Mouse (Mus musculus): ENCODE data around the gene Fbln1.
"Not testable (repeated sequence)": the region's sequence is repeated elsewhere in the genome, so short reads cannot be mapped to it uniquely, and the experiment has no call there.

Fbln1 gene

DNA sequence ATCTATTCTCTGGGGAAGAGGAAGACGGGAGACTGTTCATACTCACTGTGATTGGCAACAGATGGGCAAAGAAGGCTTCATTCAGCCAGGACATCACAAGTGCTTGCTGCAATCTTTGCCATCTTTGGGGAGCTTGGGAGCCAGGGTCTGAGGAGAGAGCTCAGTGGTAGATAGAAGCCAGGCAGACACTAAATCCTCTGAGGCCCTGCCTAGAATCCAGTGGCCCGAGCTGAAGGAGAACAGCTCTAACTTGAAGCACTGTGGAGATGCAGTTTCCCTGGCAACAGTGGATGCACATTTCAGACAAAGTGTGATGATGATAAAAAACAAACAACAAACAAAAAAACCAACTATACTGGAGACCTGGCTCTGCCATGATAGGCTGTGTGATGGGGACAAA lies 90.2 kb downstream of the Fbln1 start:
- DNase-seq (ENCODE audit: low spot score), result no peak

DNA sequence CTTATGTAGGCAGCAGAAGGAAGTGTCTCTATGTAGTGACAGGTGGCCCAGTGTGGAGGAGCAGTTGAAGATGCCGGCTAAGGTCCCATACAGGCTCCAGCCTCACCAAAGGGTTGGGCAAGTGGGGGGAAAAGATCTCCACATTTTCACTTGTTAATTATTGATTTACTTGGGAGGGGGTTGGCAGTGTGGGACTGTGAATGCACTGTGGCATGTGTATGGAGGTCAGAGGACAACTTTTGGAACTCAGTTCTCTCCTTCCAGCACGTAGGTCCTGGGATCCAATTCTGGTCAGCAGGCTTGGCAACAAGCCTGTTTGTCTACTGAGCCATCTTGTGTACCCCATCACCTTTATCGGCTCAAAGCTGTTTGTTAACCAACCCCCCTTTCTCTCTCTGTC lies 90.8 kb downstream of the Fbln1 start:
- no peak for DNase-seq (ENCODE audit: low spot score)

DNA sequence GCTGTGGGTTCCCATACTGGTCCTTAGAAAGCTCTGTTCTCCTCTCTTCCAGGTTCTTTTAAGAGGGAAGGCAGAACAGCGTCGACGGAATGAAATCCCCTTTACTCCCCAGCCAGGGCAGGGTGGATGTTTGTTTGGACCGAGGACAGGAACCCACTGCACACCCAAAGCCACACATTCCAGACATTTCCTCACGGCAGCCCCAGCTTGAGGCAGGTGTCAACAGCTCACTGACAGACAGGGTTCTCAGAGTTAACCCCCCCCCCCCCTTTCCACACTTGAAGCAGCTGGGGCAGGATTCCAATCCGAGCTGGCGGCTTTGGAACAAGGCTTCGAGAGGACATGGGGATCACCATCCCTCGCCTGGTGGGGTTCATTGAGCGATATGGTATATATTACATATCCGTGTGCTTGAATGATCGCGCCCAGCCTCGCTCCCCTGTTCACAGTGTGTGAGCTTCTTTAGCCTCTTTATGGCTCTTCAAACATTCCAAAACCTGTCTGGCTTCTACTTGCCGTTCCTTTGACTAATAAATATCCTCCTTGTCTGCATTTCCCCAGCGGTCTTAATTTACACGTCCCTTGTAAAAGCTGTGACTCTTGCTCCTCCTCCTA lies 92.5 kb downstream of the Fbln1 start:
- DNase-seq (ENCODE audit: low spot score), result no peak

DNA sequence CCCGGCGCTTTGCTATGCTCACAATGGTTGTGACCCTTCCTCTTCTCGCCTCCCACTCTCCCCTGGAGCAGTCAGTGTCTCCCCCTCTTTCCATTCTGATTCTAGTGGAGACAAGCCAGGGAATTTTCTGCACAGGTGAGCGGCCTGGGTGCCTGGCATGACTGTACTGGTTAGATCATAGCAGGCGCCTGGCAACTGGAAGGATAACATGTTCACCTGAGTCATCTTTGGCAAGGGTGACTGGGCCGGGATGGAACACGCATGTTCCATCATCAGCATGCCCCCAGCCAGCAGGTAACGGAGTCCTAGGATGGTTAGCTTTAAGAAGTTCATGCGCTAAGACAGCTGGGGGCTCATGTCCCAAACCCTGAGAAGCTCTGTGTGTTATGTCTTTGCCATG lies 93.2 kb downstream of the Fbln1 start:
- DNase-seq (ENCODE audit: low spot score), result no peak

DNA sequence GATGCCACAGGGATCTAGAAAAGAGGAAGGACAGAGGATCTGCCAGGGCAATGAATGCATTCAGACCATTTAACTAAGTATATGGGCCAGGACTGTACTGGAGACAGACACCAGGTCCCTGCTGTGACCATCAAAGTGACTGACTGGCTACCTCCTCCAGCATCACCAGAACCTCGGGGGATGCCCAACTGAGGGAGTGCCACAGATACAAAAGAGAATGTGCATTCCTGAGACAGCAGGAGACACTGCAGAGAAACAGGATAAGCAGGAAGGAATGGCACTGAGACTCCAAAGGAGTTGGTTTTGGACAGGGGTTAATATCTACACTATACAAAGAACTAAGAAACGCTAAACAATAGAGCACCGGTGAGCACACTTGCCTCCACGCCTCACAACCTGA lies 97.5 kb downstream of the Fbln1 start:
- no peak for DNase-seq (ENCODE audit: low spot score)

DNA sequence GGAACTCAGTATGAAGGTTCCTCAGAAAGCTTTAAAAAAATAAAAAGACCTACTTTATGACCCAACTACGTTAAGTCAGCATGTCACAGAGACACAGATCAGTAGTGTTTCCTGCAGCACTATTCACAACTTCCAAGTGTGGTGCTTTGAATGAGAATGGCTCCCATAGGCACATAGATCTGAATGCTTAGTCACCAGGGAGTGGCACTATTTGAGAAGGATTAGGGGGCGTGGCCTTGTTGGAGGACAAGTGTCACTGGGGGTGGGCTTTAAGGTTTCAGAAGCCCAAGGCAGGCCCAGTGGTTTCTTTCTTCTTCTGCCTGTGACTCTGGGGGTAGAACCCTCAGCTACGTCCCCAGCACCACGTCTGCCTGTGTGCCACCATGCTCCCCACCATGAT lies 98.2 kb downstream of the Fbln1 start:
- DNase-seq (ENCODE audit: low spot score), result no peak

DNA sequence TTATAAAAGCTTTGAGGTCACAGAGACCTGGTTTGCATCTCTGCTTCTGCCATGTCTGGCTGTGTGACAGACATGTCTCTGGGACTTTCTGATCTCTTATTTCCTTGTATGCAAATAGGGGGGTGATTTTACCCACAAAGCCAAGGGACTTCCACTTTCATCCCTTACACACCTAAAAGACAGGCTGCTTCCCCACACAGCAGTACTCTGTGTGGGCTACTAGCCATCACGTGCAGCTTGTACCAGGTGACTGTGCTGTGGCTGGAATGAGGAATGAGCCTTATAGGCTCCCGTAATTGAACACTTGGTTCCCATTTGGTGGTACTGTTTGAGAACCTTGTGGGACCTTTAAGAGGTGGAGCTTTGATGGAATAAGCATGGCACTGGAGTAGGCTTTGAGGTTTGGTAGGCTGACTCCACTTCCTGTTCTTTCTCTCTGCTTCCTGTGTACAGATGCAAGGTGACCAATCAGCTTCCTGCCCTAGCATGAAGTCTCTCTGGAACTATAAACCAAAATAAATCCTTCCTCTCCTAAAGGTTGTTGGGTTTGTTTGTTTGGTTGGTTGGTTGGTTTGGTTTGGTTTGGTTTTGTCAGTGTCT lies 101.4 kb downstream of the Fbln1 start:
- no peak for DNase-seq (ENCODE audit: low spot score)

DNA sequence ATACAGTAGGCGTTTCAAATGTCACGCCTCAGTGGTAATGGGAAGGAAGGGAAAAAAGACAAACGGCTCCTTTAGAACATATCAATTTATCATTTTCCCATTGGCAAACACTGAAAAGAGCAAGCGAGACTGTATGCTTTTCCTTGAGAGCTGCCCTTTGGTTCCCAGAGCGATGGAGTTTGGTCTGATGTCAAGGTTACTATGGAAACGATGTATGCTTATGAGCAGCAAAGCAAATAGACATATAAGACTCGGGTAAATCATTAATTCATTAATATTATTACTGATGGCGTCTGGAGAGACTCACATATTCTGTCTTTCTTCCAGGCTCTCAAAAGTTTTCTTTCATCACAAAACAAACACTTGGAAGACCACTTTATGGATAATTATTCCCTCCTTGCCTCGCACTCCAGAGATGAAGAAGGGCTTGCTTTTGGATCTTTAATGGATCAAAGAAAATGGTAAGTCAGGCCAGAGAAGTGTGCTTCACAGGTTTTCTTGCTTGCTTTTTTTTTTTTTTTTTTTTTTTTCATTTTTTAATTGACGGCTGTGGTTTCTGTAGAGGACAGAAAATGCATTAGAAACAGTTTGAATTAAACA lies 105.4 kb downstream of the Fbln1 start:
- no peak for DNase-seq (ENCODE audit: low spot score)

DNA sequence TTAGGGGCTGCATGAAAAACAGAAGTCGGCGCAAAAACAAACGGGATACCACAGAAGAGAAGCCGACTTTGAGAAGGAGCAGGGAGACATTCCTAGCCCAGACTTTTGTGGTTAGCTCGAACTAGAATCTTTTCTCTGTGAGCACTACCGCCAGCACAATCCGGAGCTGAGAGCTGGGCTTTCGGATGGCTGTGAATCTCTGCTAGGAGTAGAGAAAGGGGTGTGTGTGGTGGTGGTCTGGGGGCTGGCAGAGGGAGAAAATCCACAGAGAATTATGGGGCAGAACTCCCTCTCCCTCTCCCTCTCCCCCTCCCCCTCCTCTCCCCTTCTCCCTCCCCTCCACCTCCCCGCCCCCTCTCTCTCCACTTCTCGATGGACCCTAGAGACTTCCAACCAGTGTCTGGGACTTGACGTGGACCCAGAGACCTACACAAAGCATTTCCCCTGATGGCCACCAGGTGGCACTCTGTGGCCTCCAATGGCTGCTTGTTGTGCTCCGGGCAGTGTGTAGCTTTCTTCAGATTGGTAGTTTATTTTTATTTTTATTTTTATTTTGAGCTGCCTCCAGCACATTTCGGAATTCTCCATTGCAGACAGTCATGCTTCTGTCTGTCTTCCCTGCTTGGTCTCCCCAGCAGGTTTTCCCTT lies 109.8 kb downstream of the Fbln1 start:
- peak; percentile 72 for DNase-seq (ENCODE audit: low spot score)

DNA sequence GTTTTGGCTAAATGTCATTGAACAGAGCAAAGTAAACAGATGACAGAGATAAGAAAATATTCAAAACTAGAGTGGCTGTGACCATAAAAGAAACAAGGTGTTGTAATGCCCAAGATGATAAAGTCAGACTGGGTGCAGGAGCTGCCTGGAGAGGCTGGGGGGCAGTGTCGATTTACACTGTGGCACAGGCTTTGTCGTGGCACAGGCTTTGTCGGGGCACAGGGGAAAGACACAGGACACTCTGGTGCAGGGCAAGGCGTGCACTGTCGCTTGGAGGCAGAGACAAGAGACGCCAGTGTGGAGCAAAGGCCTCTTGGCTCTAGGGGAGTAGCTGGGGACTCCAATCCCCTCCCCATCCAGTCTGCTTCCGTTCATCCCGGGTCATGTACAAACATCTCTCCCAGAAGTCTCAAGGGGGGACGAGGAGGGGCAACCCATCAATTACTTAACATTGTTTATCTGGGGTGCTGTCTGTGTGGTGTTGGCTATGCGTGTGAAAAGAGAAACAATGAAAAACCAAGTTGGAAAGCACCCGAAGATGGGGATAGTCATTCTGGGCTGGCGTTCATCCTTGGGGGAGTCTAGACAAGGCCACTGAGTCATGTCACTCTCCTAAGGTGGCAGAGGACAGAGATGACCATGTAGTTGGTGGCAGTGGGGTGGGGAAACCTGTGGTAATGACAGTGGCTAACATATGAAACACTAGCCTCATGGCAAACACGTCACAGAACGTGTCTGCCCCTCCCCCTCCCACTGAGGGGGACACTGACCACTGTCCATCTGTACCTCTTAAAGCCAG lies 110.8 kb downstream of the Fbln1 start:
- DNase-seq (ENCODE audit: low spot score), result no peak

DNA sequence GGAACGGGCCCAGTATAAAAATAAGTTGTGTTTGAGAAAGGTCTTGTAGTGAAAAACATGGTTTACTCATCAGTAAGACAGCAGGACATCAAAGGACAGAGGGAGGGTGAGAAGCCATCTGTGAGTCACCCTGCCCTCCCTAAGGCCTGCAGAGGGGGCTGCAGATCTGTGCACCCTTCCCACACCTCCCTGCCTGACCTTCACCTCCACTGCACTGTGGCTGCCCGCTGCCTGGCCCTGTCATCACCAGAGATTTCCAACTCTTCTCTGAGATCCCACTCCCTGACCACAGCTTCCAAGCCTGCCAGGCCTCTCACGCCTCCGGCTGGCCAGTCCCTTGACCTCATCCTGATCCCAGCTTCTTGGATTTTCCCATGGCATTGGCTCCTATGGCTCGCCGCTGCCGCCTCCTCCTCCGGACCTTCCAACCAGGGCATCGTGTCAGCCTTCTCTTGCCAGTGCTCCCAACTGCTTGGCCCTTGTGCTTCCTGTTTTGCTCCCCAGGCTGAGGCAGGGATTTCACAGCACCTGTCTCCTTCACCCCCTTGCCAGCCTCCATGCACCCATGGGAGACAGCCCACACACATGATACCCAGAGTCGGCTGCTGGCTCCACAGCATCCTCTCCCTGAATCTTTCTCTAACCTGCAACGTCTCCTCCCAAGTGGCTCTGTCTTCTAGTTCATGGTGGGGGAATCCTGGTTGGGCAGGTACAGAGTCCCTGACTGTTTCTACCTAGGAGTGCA lies 114.3 kb downstream of the Fbln1 start:
- DNase-seq (ENCODE audit: low spot score), result no peak

DNA sequence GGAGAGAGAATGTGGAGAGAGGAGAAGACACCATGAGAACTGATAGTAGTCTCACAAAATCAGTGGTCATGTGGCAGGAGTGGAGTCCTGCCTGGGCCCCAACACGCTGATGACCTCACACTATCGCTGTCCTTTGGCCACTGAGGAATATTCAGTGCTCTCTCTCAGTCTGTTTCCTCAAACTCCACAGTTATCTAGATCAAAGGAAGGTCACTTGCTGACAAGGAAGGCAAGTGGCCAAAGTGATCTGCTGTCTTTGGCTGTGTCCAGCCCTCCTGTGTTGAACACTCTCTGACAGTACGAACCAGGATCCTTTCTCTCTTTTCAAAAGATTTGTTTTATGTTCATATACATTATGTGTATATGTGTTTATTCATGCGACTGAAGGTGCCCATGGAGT lies 117.5 kb downstream of the Fbln1 start:
- no peak for DNase-seq (ENCODE audit: low spot score)

DNA sequence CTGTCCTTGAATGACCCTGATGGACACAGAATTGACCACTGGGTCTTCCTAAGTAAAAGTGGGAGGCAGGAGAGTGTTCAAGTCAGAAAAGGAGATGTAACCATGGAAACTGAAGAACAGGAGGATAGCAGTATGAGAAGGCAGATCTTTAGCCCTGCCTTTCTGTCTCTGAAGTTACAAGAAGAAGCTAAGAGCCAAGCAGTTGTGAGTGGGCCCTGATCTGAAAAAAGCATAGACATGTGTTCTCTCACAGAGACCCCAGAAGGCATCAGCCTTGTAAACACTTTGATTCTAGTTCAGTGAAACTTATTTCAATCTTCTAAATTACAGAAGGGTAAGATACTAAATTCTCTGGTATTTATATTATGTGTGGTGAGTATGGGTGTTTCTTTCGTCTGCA lies 118.7 kb downstream of the Fbln1 start:
- DNase-seq (ENCODE audit: low spot score), result no peak

DNA sequence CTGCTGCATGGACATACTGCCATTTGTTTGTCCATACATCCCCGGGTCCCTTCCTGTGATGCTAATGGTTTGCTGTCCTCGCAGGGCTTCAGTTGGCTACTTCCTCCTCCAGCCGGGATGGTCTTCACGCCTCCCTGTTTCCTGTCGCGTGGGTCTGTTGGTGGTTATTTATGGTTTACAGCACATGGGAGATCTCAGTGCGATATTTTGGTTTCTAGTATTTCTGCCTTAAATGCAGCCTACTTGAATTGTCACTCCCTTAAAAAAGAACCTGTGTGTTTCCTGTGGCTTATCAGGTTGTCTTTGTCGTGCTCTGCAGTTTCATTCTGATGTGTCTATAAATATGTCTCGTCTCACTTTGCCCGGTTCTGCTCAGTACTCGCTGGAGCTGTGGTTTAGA lies 122.1 kb downstream of the Fbln1 start:
- no peak for DNase-seq (ENCODE audit: low spot score)

DNA sequence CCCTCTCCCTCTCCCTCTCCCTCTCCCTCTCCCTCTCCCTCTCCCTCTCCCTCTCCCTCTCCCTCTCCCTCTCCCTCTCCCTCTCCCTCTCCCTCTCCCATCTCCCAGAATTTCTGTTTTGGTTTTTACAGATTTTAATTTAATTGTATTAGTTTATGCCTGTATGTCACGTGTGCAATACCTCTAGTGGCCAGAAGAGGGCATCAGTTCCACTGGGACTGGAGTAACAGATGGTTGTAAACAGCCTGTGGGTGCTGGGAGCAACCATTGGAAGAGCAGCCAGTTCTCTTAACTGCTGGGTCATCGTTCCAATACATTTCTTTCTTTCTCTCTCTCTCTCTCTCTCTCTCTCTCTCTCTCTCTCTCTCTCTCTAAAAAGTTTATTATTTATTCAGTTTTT lies 122.7 kb downstream of the Fbln1 start:
- DNase-seq (ENCODE audit: low spot score), result not testable (repeated sequence)

DNA sequence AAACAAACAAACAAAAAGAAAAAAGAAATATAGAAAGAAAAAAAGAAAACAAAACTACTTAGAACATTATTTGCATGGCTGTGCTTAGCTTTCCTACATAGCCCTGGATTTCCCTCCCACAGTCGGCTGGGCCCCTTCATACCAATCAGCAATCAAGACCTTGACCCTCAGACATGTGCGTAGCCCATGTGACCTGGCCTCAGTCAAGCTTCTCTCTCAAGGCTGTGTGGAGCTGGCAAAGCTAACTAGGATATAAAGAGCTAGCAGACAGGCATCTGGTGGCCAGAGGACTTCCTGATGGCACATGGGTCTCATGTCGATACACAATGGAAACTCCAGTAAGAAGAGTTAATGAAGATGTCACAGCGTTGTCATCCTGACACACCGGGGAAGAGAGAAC lies 123.3 kb downstream of the Fbln1 start:
- no peak for DNase-seq (ENCODE audit: low spot score)

DNA sequence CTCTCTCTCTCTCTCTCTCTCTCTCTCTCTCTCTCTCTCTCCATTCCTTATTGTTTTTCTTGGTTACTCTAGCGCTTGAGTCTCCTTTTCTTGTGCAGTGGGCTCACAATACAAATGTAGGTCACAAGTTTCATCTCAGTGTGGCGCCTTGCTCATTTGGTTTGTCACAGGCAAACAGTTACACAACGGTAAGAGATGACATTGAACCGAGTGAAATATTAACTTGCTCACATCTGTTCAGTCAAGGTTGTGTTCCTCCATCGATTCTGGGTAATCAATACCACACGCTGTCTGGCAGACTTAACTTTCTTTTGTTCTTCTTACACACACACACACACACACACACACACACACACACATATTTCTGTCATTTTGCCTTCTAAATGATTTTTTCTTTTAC lies 124.3 kb downstream of the Fbln1 start:
- no peak for DNase-seq (ENCODE audit: low spot score)

DNA sequence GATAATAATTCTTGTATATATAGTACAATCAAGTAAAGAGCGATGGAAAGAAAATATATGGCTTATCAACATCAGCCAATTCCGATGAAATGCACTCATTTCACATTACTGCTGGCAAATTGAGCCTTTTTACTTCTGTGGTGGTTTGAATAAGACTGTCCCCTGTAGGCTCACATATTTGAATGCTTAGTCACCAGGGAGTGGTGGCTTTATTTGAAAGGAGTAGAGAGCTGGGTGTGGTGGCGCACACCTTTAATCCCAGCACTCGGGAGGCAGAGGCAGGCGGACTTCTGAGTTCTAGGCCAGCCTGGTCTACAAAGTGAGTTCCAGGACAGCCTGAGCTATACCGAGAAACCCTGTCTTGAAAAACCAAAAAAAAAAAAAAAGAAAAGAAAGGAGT lies 127.8 kb downstream of the Fbln1 start:
- DNase-seq (ENCODE audit: low spot score), result not testable (repeated sequence)

DNA sequence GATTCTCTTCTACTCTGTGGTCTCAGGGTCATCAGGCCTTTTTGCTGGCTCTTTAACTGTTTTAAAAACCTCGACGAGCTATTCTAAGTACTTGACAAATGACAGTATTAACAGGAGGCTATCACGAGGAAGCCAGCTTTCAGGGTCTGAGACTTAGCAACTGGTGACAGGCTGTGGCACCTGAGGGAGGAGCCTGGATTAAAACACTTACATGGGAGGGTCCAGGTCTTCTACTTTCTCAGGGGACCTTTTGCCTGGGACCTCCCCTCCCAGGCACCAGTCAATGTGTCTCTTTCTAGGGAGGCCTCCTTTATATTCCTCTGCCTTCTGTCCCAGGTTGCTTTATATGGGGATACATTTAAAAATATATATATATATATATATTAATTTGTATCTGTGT lies 128.5 kb downstream of the Fbln1 start:
- no peak for DNase-seq (ENCODE audit: low spot score)

DNA sequence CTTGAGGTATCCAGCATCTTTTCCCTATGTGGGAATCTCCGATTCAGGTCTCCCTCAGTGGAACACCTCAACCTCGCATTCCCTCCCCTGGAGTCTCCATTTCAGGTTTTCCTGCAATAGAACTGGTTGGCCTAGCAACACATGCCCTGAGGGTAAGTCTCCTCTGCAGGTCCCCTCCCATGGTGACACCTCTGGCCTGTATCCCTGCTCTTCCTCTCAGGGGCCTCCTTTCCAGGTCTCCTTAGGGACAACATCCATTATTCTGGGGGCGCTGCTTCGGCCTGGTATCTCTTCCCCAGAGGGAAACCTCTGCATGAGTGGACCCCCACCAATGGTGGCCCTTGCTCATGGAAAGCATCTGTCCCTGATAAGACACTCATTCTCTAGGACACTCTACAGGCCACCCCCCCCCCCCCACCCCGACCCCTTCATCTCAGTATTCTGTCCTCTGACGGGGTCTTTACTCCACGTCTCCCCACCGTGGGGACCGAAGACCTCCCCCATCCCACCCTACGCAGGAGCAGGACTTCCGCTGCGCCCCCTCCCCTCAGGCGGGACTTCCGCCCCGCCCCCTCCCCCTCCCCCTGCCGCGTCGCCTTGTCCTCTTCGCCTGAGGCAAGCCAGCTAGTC lies 130.0 kb downstream of the Fbln1 start, which contains the start of gene Atxn10:
Atxn10 (plus strand) TSS at position 575 of the 630 bp plus-strand sequence.
- DNase-seq (ENCODE audit: low spot score), result no peak
